Mouse (Mus musculus) liver, postnatal 0 days (tissue): ENCODE data around the gene Itpr1. TPM values are rescaled to one million over a fixed set of nuclear protein-coding genes. Genes with fewer than 3 reads are reported as not detected.

Source experiments
- ATAC-seq: fragments of 200-750 bp; cut with Nextera tagmentation; 2 replicates; pipeline ENCODE4 v1.8.0; 2017; ENCODE audit warnings: mild to moderate bottlenecking, moderate library complexity
- DNase-seq: peaks from one replicate; pipeline ENCODE4 v3.0.0-alpha.2; 2016
- H3K27ac ChIP-seq: fragments of 300-500 bp; sonication (generic); 2 replicates; pipeline ENCODE4 v1.5.1; 2014; ENCODE audit warnings: antibody characterized with exemption, moderate library complexity, mild to moderate bottlenecking, low read depth
- H3K27me3 ChIP-seq: fragments of 300-500 bp; sonication (generic); 2 replicates; pipeline ENCODE4 v1.6.1; 2014; ENCODE audit warnings: low read length, control low read depth, mixed read lengths; ENCODE audit not compliant: insufficient read depth
- H3K36me3 ChIP-seq: fragments of 300-500 bp; sonication (generic); replicated peaks from 2 replicates; pipeline ENCODE4 v1.6.1; 2014; ENCODE audit warnings: mild to moderate bottlenecking, control low read depth, low read length, moderate library complexity, mixed read lengths; ENCODE audit not compliant: insufficient read depth
- H3K4me1 ChIP-seq: fragments of 300-500 bp; sonication (generic); 2 replicates; pipeline ENCODE4 v1.6.1; 2014; ENCODE audit warnings: antibody characterized with exemption, mild to moderate bottlenecking, control low read depth; ENCODE audit not compliant: insufficient read depth
- H3K4me2 ChIP-seq: fragments of 300-500 bp; sonication (generic); 2 replicates; pipeline ENCODE4 v1.6.1; 2014; ENCODE audit warnings: low read depth, mild to moderate bottlenecking, low read length, moderate library complexity, mixed read lengths
- H3K4me3 ChIP-seq: fragments of 300-500 bp; sonication (generic); 2 replicates; pipeline ENCODE4 v1.5.1; 2014; ENCODE audit warnings: low read depth, low read length
- H3K9ac ChIP-seq: fragments of 300-500 bp; sonication (generic); replicated peaks from 2 replicates; pipeline ENCODE4 v1.6.1; 2014; ENCODE audit warnings: mild to moderate bottlenecking, moderate library complexity
- H3K9me3 ChIP-seq: fragments of 300-500 bp; sonication (generic); 2 replicates; pipeline ENCODE4 v1.6.1; 2016; ENCODE audit warnings: mild to moderate bottlenecking, control low read depth, low read length, mixed read lengths
- CTCF ChIP-seq: sonication (generic); IDR thresholded peaks from 2 replicates; pipeline ENCODE4 v1.5.1; 2016; ENCODE audit warnings: antibody characterized with exemption, low read depth
- EP300 ChIP-seq: IDR thresholded peaks from 2 replicates; pipeline ENCODE4 v1.6.1; 2016; ENCODE audit warnings: antibody characterized with exemption, low read depth, mild to moderate bottlenecking
- WGBS: fragments of 180-500 bp; shearing (Covaris S2); extraction: QIAGEN DNeasy Blood & Tissue Kit; methylation state at CpG from one replicate; pipeline ENCODE4 v1.1.7; 2014; ENCODE audit not compliant: insufficient replicate concordance; 5-methylcytosine and 5-hydroxymethylcytosine counted together
- polyA plus RNA-seq: library from polyadenylated mRNA; unstranded; fragments of >200 nt; fragmentation: Nextera tagmentation; extraction: Ambion mirVana; gene quantifications from 2 replicates; pipeline ENCODE4 v1.2.1, GENCODE M21; 2015

The Itpr1 gene
- polyA plus RNA-seq, 1 experiment from 2014 or later = 2.9 TPM

DNA sequence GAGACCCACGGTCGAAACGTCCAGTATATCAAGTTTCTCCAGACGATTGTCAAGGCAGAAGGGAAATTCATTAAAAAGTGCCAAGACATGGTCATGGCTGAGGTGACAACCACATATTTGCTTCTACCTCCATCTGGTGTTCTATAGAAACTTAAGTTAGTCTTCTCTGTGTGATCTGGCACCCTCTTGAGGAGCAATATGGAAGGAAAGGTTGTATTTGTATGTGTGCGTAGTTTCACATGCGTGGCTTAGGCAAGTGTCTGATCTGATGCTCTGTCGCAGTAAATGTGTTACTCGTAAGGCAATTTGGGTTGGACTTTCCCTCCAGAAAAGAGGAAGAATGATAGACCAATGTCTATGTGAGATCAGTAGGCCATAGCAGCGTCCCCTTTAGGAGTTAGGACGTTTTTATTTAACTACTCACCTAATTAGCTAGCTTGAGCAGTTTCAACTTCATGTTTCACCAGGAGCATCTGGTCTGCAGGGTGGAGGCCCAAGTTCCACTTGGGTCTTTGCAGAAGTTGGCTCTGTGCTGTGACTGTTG, 188.6 kb downstream of the Itpr1 start:
- H3K27ac ChIP-seq = no peak overlapping the region
- no peaks in the 10 kb centered on the region for H3K4me1 ChIP-seq
- H3K36me3 ChIP-seq = peaks cover 43% of the 10 kb centered on the region
- DNase-seq (no peak), ATAC-seq (no peak)
- H3K27me3 ChIP-seq = no peaks in the 10 kb centered on the region
- no peak overlapping the region for H3K4me2 ChIP-seq
- no peak overlapping the region for H3K9ac ChIP-seq
- TF ChIP-seq CTCF (peak; percentile 54), EP300 (no peak)
- H3K9me3 ChIP-seq = no peaks in the 10 kb centered on the region
- 78% methylated on average over 10 of the region's 10 CpGs for WGBS
- no peak overlapping the region for H3K4me3 ChIP-seq

DNA sequence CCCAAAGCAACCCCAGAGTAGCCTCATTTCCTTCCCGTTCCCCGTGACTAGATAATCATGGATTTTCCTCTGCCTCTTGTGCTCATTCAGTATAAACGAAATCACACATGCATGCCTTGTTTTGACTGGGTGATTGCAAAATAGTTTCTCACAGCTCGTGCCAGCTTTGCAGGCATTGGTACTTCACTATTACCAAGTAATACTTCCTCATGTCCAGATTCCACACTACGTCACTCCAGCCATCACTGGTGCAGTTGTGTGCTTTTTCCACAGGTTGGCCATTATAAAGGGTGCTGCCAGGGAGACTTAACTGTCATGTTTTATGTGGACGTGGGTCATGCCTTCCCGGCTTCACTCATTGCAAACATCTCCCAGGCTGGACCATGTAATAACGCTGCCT, 191.8 kb downstream of the Itpr1 start:
- Histone ChIP-seq H3K4me3 (no peak overlapping the region), H3K27ac (no peak overlapping the region), H3K36me3 (peaks cover 32% of the 10 kb centered on the region), H3K9ac (no peak overlapping the region), H3K4me2 (no peak overlapping the region), H3K9me3 (no peaks in the 10 kb centered on the region), H3K27me3 (no peaks in the 10 kb centered on the region), H3K4me1 (no peaks in the 10 kb centered on the region)
- 75% methylated on average over 8 of the region's 8 CpGs for WGBS
- TF ChIP-seq CTCF = no peak
- no peak for TF ChIP-seq EP300
- ATAC-seq (no peak), DNase-seq (no peak)

DNA sequence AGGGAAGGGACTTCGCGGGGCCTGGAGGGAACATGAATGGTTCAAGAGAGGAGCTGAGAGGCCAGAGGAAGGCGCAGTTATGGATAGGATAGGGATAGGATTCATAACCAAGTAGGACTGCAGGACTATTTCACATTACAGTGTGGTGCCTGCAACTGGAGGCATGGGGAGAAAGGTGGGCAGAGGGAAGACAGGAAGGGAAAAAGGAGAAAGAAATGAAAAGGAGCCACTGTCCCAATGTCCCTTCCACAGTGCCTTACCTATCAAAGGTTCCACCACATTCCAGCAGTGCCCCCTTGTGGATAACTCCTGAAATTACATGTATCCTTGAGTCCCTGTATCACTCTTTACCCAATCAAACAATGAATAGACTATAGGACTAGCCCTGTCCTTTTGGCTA, 195.2 kb downstream of the Itpr1 start:
- no peak overlapping the region for H3K9ac ChIP-seq
- no peaks in the 10 kb centered on the region for H3K27me3 ChIP-seq
- H3K9me3 ChIP-seq = no peaks in the 10 kb centered on the region
- TF ChIP-seq CTCF (peak; percentile 89), EP300 (no peak)
- peak; percentile 73 for ATAC-seq
- WGBS = 88% methylated on average over 3 of the region's 3 CpGs
- no peak overlapping the region for H3K4me2 ChIP-seq
- DNase-seq = peak; percentile 49
- H3K27ac ChIP-seq = no peak overlapping the region
- peaks cover 29% of the 10 kb centered on the region for H3K36me3 ChIP-seq
- H3K4me3 ChIP-seq = no peak overlapping the region
- no peaks in the 10 kb centered on the region for H3K4me1 ChIP-seq

DNA sequence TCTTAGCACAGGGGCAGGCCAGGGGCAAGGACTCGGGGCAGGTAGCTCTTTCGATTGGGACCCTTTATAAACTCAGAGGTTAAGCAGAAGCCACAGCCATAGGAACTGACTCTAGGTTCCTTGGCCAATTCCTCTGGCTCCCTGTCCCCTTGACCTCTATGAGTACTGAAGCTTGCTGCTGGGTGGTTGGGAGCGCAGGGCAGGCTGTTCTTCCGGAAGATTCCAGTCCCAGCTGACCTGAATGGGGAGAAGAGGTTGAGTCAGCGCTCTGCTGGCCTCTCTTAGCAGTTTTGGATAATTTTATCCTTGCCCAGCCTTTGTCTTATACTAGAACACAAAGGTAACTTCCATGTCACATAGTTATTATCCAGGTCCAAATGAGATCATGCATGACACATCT, 195.8 kb downstream of the Itpr1 start:
- WGBS = 92% methylated on average over 5 of the region's 5 CpGs
- H3K4me3 ChIP-seq = no peak overlapping the region
- H3K36me3 ChIP-seq = peaks cover 24% of the 10 kb centered on the region
- ATAC-seq (no peak), DNase-seq (no peak)
- no peak overlapping the region for H3K9ac ChIP-seq
- H3K4me1 ChIP-seq = no peaks in the 10 kb centered on the region
- H3K27me3 ChIP-seq = no peaks in the 10 kb centered on the region
- no peak overlapping the region for H3K4me2 ChIP-seq
- no peak for TF ChIP-seq EP300
- no peak for TF ChIP-seq CTCF
- no peak overlapping the region for H3K27ac ChIP-seq
- no peaks in the 10 kb centered on the region for H3K9me3 ChIP-seq

DNA sequence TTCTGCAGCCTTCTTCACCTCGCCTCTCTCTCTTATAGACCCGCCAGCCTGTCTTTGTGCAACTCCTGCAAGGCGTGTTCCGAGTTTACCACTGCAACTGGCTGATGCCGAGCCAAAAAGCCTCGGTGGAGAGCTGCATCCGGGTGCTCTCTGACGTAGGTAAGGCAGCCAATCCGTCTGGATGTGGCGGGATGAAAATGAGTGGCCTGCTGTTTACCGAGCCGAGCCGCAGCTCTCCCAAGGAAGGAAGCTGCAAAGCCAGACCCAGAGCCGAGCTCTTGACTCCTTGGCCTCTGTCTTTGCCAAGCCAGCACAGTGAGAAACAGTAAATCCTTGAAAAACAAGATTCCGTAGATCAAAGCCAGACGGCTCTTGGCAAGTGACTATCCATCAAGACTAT, 197.9 kb downstream of the Itpr1 start:
- Histone ChIP-seq H3K4me2 (no peak overlapping the region), H3K27ac (no peak overlapping the region), H3K9me3 (no peaks in the 10 kb centered on the region), H3K27me3 (no peaks in the 10 kb centered on the region), H3K9ac (no peak overlapping the region), H3K4me3 (no peak overlapping the region), H3K4me1 (no peaks in the 10 kb centered on the region), H3K36me3 (peaks cover 27% of the 10 kb centered on the region; the same call in 1 of the 2 replicates)
- 76% methylated on average over 16 of the region's 16 CpGs for WGBS
- DNase-seq = no peak
- no peak for ATAC-seq
- no peak for TF ChIP-seq EP300
- no peak for TF ChIP-seq CTCF

DNA sequence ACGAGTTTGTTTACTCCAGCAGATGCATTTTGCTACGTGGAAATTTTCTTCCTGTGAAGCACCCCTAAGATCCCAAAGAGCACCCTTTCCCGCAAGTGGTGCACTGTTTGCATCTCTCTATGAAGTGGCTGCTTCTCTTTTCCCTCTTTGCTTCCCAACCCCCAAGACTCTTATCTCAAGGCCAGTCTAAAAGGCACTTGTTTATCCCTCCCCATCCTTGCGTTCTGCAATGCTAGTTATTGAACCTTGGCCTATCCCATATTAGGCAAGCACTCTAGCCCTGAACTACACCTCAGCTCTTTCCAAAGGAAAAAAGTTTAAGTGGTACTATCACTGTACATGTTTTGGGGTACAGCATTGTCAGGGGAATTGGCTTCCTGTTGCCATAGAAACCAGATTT, 198.3 kb downstream of the Itpr1 start:
- no peak overlapping the region for H3K4me2 ChIP-seq
- H3K4me3 ChIP-seq = no peak overlapping the region
- H3K9ac ChIP-seq = no peak overlapping the region
- H3K4me1 ChIP-seq = no peaks in the 10 kb centered on the region
- peaks cover 27% of the 10 kb centered on the region; the same call in 1 of the 2 replicates for H3K36me3 ChIP-seq
- DNase-seq (no peak), ATAC-seq (no peak)
- H3K9me3 ChIP-seq = no peaks in the 10 kb centered on the region
- no peaks in the 10 kb centered on the region for H3K27me3 ChIP-seq
- TF ChIP-seq EP300 (no peak), CTCF (no peak)
- 68% methylated on average over 4 of the region's 4 CpGs for WGBS
- H3K27ac ChIP-seq = no peak overlapping the region

DNA sequence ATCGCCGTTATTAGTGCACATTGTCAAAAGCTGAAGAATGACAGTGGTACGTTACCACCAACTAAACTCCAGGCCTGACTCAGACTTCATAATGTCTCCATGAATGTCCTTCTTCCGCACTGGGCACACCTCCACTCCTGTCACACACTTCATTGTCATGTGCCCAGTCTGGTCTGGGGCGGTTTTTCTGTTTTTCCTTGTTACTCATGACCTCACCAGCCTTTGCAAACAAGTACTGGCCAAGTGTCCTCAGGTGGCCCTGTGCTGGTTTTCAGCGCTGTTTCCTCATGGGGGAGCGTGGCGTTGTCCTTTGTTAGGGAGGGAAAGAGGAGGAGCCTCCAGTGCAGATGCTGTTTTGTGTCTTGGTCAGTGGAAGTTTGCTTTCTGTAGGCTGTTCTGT, 200.1 kb downstream of the Itpr1 start:
- no peak for DNase-seq
- no peak for TF ChIP-seq EP300
- TF ChIP-seq CTCF = no peak
- H3K4me2 ChIP-seq = no peak overlapping the region
- no peak for ATAC-seq
- 83% methylated on average over 8 of the region's 8 CpGs for WGBS
- no peaks in the 10 kb centered on the region for H3K9me3 ChIP-seq
- H3K27ac ChIP-seq = no peak overlapping the region
- no peaks in the 10 kb centered on the region for H3K4me1 ChIP-seq
- H3K36me3 ChIP-seq = peaks cover 29% of the 10 kb centered on the region
- H3K27me3 ChIP-seq = no peaks in the 10 kb centered on the region
- no peak overlapping the region for H3K9ac ChIP-seq
- H3K4me3 ChIP-seq = no peak overlapping the region
